Mouse (Mus musculus) lung, postnatal 0 days (tissue): ENCODE results near the gene Slc38a10. TPM values are rescaled to one million over a fixed set of nuclear protein-coding genes. Genes with fewer than 3 reads are reported as not detected.

Source experiments
- ATAC-seq: fragments of 200-750 bp; cut with Nextera tagmentation; 2 replicates; pipeline ENCODE4 v1.8.0; 2017; ENCODE audit warnings: moderate library complexity
- DNase-seq: peaks from one replicate; pipeline ENCODE4 v3.0.0-alpha.2; 2016; ENCODE audit warnings: low spot score
- H3K27ac ChIP-seq: fragments of 300-500 bp; sonication (generic); 2 replicates; pipeline ENCODE4 v1.5.1; 2014; ENCODE audit warnings: antibody characterized with exemption, mild to moderate bottlenecking, low read length, mixed read lengths
- H3K27me3 ChIP-seq: fragments of 300-500 bp; sonication (generic); replicated peaks from 2 replicates; pipeline ENCODE4 v1.6.1; 2014; ENCODE audit warnings: low read length, mixed read lengths; ENCODE audit not compliant: insufficient read depth
- H3K36me3 ChIP-seq: fragments of 300-500 bp; sonication (generic); 2 replicates; pipeline ENCODE4 v1.6.1; 2014; ENCODE audit warnings: low read length, mixed read lengths; ENCODE audit not compliant: insufficient read depth
- H3K4me1 ChIP-seq: fragments of 300-500 bp; sonication (generic); 2 replicates; pipeline ENCODE4 v1.6.1; 2014; ENCODE audit warnings: antibody characterized with exemption, low read depth, low read length, mixed read lengths; ENCODE audit not compliant: insufficient read depth
- H3K4me2 ChIP-seq: fragments of 300-500 bp; sonication (generic); replicated peaks from 2 replicates; pipeline ENCODE4 v1.6.1; 2014; ENCODE audit warnings: low read depth, mild to moderate bottlenecking, low read length, moderate library complexity, mixed read lengths
- H3K4me3 ChIP-seq: fragments of 300-500 bp; sonication (generic); 2 replicates; pipeline ENCODE4 v1.5.1; 2014; ENCODE audit warnings: low read depth, low read length
- H3K9ac ChIP-seq: fragments of 300-500 bp; sonication (generic); replicated peaks from 2 replicates; pipeline ENCODE4 v1.6.1; 2014; ENCODE audit warnings: low read depth, mild to moderate bottlenecking
- H3K9me3 ChIP-seq: fragments of 300-500 bp; sonication (generic); 2 replicates; pipeline ENCODE4 v1.6.1; 2016; ENCODE audit warnings: low read length, mixed read lengths
- CTCF ChIP-seq: IDR thresholded peaks from 2 replicates; pipeline ENCODE4 v1.5.1; 2016; ENCODE audit warnings: antibody characterized with exemption, mild to moderate bottlenecking
- EP300 ChIP-seq: IDR thresholded peaks from 2 replicates; pipeline ENCODE4 v1.6.1; 2016; ENCODE audit warnings: antibody characterized with exemption, mild to moderate bottlenecking, control low read depth
- WGBS: fragments of 180-500 bp; shearing (Covaris S2); extraction: QIAGEN DNeasy Blood & Tissue Kit; methylation state at CpG from one replicate; pipeline ENCODE4 v1.1.7; 2014; 5-methylcytosine and 5-hydroxymethylcytosine counted together
- microRNA-seq: library from miRNA; unstranded; fragments of <30 nt; microRNA quantifications from one replicate; pipeline ENCODE4, GENCODE M21; 2016
- polyA plus RNA-seq: library from polyadenylated mRNA; unstranded; fragments of >200 nt; fragmentation: Nextera tagmentation; extraction: Ambion mirVana; gene quantifications from 2 replicates; pipeline ENCODE4 v1.2.1, GENCODE M21; 2015

Gene Slc38a10
- polyA plus RNA-seq, 1 experiment from 2014 or later: 66.6 TPM

- Histone ChIP-seq H3K36me3 (no peaks in the 10 kb centered on the region), H3K27ac (no peak overlapping the region), H3K27me3 (no peaks in the 10 kb centered on the region), H3K4me1 (no peaks in the 10 kb centered on the region), H3K9me3 (no peaks in the 10 kb centered on the region), H3K9ac (no peak overlapping the region), H3K4me3 (no peak overlapping the region), H3K4me2 (no peak overlapping the region)
- 78% methylated on average over 13 of the region's 13 CpGs for WGBS
- ATAC-seq: no peak
- no peak for DNase-seq
- TF ChIP-seq CTCF: no peak
- TF ChIP-seq EP300: no peak
Measured at GRCm38 (mm10) chr11:120064006-120064667, 87.0 kb downstream of the Slc38a10 start.

- no peak for ATAC-seq
- H3K27ac ChIP-seq: no peak overlapping the region
Measured at GRCm38 (mm10) chr11:120063326-120063725, 87.8 kb downstream of the Slc38a10 start.

GRCm38 (mm10) chr11:120060634-120061033 lies 90.5 kb downstream of the Slc38a10 start:
- TF ChIP-seq EP300 (no peak), CTCF (no peak)
- no peaks in the 10 kb centered on the region for H3K9me3 ChIP-seq
- H3K4me2 ChIP-seq: no peak overlapping the region
- H3K4me1 ChIP-seq: no peaks in the 10 kb centered on the region
- H3K36me3 ChIP-seq: no peaks in the 10 kb centered on the region
- no peak overlapping the region for H3K27ac ChIP-seq
- ATAC-seq (no peak), DNase-seq (no peak)
- no peak overlapping the region for H3K9ac ChIP-seq
- WGBS: 71% methylated on average over 8 of the region's 8 CpGs
- H3K4me3 ChIP-seq: no peak overlapping the region
- H3K27me3 ChIP-seq: no peaks in the 10 kb centered on the region

More at GRCm38 (mm10) chr11:120063326-120063725, 87.8 kb downstream of the Slc38a10 start:
- Histone ChIP-seq H3K4me2 (no peak overlapping the region), H3K4me1 (no peaks in the 10 kb centered on the region), H3K9me3 (no peaks in the 10 kb centered on the region), H3K4me3 (no peak overlapping the region), H3K36me3 (no peaks in the 10 kb centered on the region), H3K27me3 (no peaks in the 10 kb centered on the region), H3K9ac (no peak overlapping the region)
- 65% methylated on average over 5 of the region's 5 CpGs for WGBS
- DNase-seq: no peak
- TF ChIP-seq EP300: no peak
- TF ChIP-seq CTCF: no peak

GRCm38 (mm10) chr11:120055953-120056732 lies 95.0 kb downstream of the Slc38a10 start:
- H3K4me2 ChIP-seq: no peak overlapping the region
- H3K27ac ChIP-seq: no peak overlapping the region
- no peak for DNase-seq
- H3K9ac ChIP-seq: no peak overlapping the region
- H3K9me3 ChIP-seq: no peaks in the 10 kb centered on the region
- H3K27me3 ChIP-seq: no peaks in the 10 kb centered on the region
- 74% methylated on average over 12 of the region's 12 CpGs for WGBS
- no peak overlapping the region for H3K4me3 ChIP-seq
- no peak for ATAC-seq
- no peaks in the 10 kb centered on the region for H3K36me3 ChIP-seq
- no peaks in the 10 kb centered on the region for H3K4me1 ChIP-seq
- TF ChIP-seq CTCF (no peak), EP300 (no peak)

Small RNA genes within 50 kb of the gene (microRNA-seq; reads per million reads assigned to microRNA genes)
- gene Gm25948: not detected

Other genes starting within 250 kb of the Slc38a10 start
- gene Chmp6, start 237.9 kb downstream of the Slc38a10 start, polyA plus RNA-seq: 83.6 and 89.9 TPM in 2 replicates
- gene Baiap2, start 208.6 kb downstream of the Slc38a10 start, polyA plus RNA-seq: 42.9 and 52.6 TPM in 2 replicates
- 1.4 and 1.7 TPM in 2 replicates for gene Aatk, start 104.2 kb downstream of the Slc38a10 start, polyA plus RNA-seq
- 7.6 and 9.6 TPM in 2 replicates for gene Cep131, start 64.5 kb downstream of the Slc38a10 start, polyA plus RNA-seq
- gene Tepsin, start 52.6 kb downstream of the Slc38a10 start, polyA plus RNA-seq: 8.2 TPM in 2 replicates
- gene Ndufaf8, start 52.4 kb downstream of the Slc38a10 start, polyA plus RNA-seq: 69.6 and 76.9 TPM in 2 replicates
- gene Bahcc1, start 81.6 kb upstream of the Slc38a10 start, polyA plus RNA-seq: 5.9 and 6.6 TPM in 2 replicates
- gene Actg1, start 197.2 kb upstream of the Slc38a10 start, polyA plus RNA-seq: 1,989 and 2,317 TPM in 2 replicates
- gene Fscn2, start 210.2 kb upstream of the Slc38a10 start, polyA plus RNA-seq: 0.36 and 0.74 TPM in 2 replicates
- 18.1 and 19.6 TPM in 2 replicates for gene Faap100, start 227.4 kb upstream of the Slc38a10 start, polyA plus RNA-seq